Mouse (Mus musculus) kidney, embryonic 15.5 days (tissue): ENCODE results near the gene Abca4. TPM values are rescaled to one million over a fixed set of nuclear protein-coding genes. Genes with fewer than 3 reads are reported as not detected.

Experiments used
- ATAC-seq: fragments of 200-750 bp; cut with Nextera tagmentation; replicated peaks from 2 replicates; pipeline ENCODE4 v1.8.0; 2017; ENCODE audit warnings: moderate TSS enrichment; ENCODE audit not compliant: low FRiP score
- H3K27ac ChIP-seq: fragments of 300-500 bp; sonication (generic); 2 replicates; pipeline ENCODE4 v1.5.1; 2015; ENCODE audit warnings: mild to moderate bottlenecking, inconsistent platforms
- H3K27me3 ChIP-seq: fragments of 300-500 bp; sonication (generic); 2 replicates; pipeline ENCODE4 v1.6.1; 2015; ENCODE audit warnings: inconsistent platforms
- H3K36me3 ChIP-seq: fragments of 300-500 bp; sonication (generic); 2 replicates; pipeline ENCODE4 v1.6.1; 2015; ENCODE audit warnings: inconsistent platforms
- H3K4me1 ChIP-seq: fragments of 300-500 bp; sonication (generic); 2 replicates; pipeline ENCODE4 v1.6.1; 2015; ENCODE audit warnings: inconsistent platforms
- H3K4me2 ChIP-seq: fragments of 300-500 bp; sonication (generic); 2 replicates; pipeline ENCODE4 v1.6.1; 2015; ENCODE audit warnings: moderate library complexity, mild to moderate bottlenecking, inconsistent platforms
- H3K4me3 ChIP-seq: fragments of 300-500 bp; sonication (generic); replicated peaks from 2 replicates; pipeline ENCODE4 v1.5.1; 2015; ENCODE audit warnings: mild to moderate bottlenecking, inconsistent platforms
- H3K9ac ChIP-seq: fragments of 300-500 bp; sonication (generic); 2 replicates; pipeline ENCODE4 v1.6.1; 2015; ENCODE audit warnings: mild to moderate bottlenecking, inconsistent platforms
- H3K9me3 ChIP-seq: fragments of 300-500 bp; sonication (generic); replicated peaks from 2 replicates; pipeline ENCODE4 v1.6.1; 2016; ENCODE audit warnings: inconsistent platforms
- WGBS: fragments of 180-500 bp; shearing (Covaris S2); methylation state at CpG from one replicate; pipeline ENCODE4 v1.1.7; 2015; ENCODE audit warnings: mixed read lengths; 5-methylcytosine and 5-hydroxymethylcytosine counted together
- polyA plus RNA-seq: library from polyadenylated mRNA; unstranded; fragments of >200 nt; fragmentation: Nextera tagmentation; extraction: Ambion mirVana; gene quantifications from 2 replicates; pipeline ENCODE4 v1.2.1, GENCODE M21; 2015

The Abca4 gene
- polyA plus RNA-seq, 1 experiment from 2014 or later: 0.70 TPM

- Histone ChIP-seq H3K36me3 (no peaks in the 10 kb centered on the region), H3K9ac (no peak overlapping the region), H3K9me3 (no peaks in the 10 kb centered on the region), H3K4me2 (no peak overlapping the region), H3K27me3 (no peaks in the 10 kb centered on the region), H3K4me3 (no peak overlapping the region), H3K27ac (peak overlapping the region; percentile 56; the same call in 1 of the 2 replicates), H3K4me1 (peaks cover 14% of the 10 kb centered on the region)
- no peak for ATAC-seq
- 79% methylated on average over 2 of the region's 2 CpGs for WGBS
Observed at GRCm38 (mm10) chr3:122198532-122198931, 154.3 kb downstream of the Abca4 start.

GRCm38 (mm10) chr3:122198966-122199381, 154.7 kb downstream of the Abca4 start:
- Histone ChIP-seq H3K4me3 (no peak overlapping the region), H3K9me3 (no peaks in the 10 kb centered on the region), H3K4me2 (no peak overlapping the region), H3K9ac (no peak overlapping the region), H3K4me1 (peaks cover 14% of the 10 kb centered on the region), H3K36me3 (no peaks in the 10 kb centered on the region), H3K27me3 (no peaks in the 10 kb centered on the region), H3K27ac (peak overlapping the region; percentile 56; the same call in 1 of the 2 replicates)
- WGBS: 64% methylated on average over 8 of the region's 8 CpGs
- ATAC-seq: peak; percentile 52

GRCm38 (mm10) chr3:122199600-122199999, 155.4 kb downstream of the Abca4 start:
- Histone ChIP-seq H3K4me3 (no peak overlapping the region), H3K27me3 (no peaks in the 10 kb centered on the region), H3K36me3 (no peaks in the 10 kb centered on the region), H3K9me3 (no peaks in the 10 kb centered on the region), H3K9ac (no peak overlapping the region), H3K27ac (no peak overlapping the region), H3K4me2 (no peak overlapping the region), H3K4me1 (peaks cover 14% of the 10 kb centered on the region)
- ATAC-seq: no peak
- WGBS: 79% methylated on average over 4 of the region's 4 CpGs

GRCm38 (mm10) chr3:122200017-122200416, 155.8 kb downstream of the Abca4 start:
- Histone ChIP-seq H3K4me2 (no peak overlapping the region), H3K4me3 (no peak overlapping the region), H3K27me3 (no peaks in the 10 kb centered on the region), H3K9ac (no peak overlapping the region), H3K27ac (no peak overlapping the region), H3K36me3 (no peaks in the 10 kb centered on the region), H3K9me3 (no peaks in the 10 kb centered on the region), H3K4me1 (peaks cover 14% of the 10 kb centered on the region)
- no peak for ATAC-seq
- WGBS: 76% methylated on average over 5 of the region's 5 CpGs

- no peaks in the 10 kb centered on the region for H3K27me3 ChIP-seq
- H3K4me1 ChIP-seq: peaks cover 14% of the 10 kb centered on the region
- 44% methylated on average over 5 of the region's 5 CpGs for WGBS
- H3K9me3 ChIP-seq: no peaks in the 10 kb centered on the region
- ATAC-seq: no peak
- H3K4me2 ChIP-seq: no peak overlapping the region
- no peak overlapping the region for H3K9ac ChIP-seq
- H3K27ac ChIP-seq: no peak overlapping the region
- H3K4me3 ChIP-seq: no peak overlapping the region
- no peaks in the 10 kb centered on the region for H3K36me3 ChIP-seq
Observed at GRCm38 (mm10) chr3:122200447-122200846, 156.2 kb downstream of the Abca4 start.

- 38% methylated on average over 5 of the region's 5 CpGs for WGBS
- Histone ChIP-seq H3K9ac (no peak overlapping the region), H3K27ac (peak overlapping the region; percentile 62), H3K4me1 (peaks cover 25% of the 10 kb centered on the region), H3K36me3 (no peaks in the 10 kb centered on the region), H3K4me2 (no peak overlapping the region), H3K9me3 (no peaks in the 10 kb centered on the region), H3K27me3 (no peaks in the 10 kb centered on the region), H3K4me3 (no peak overlapping the region)
- ATAC-seq: no peak
Observed at GRCm38 (mm10) chr3:122202307-122202732, 158.1 kb downstream of the Abca4 start.

GRCm38 (mm10) chr3:122203675-122204329, 159.6 kb downstream of the Abca4 start:
- no peak overlapping the region for H3K4me2 ChIP-seq
- peaks cover 30% of the 10 kb centered on the region for H3K4me1 ChIP-seq
- WGBS: 65% methylated on average over 9 of the region's 9 CpGs
- no peak overlapping the region for H3K4me3 ChIP-seq
- H3K9me3 ChIP-seq: no peaks in the 10 kb centered on the region
- no peak overlapping the region for H3K27ac ChIP-seq
- ATAC-seq: no peak
- H3K9ac ChIP-seq: no peak overlapping the region
- no peaks in the 10 kb centered on the region for H3K36me3 ChIP-seq
- H3K27me3 ChIP-seq: no peaks in the 10 kb centered on the region

- Histone ChIP-seq H3K4me1 (peaks cover 34% of the 10 kb centered on the region), H3K27me3 (no peaks in the 10 kb centered on the region), H3K36me3 (no peaks in the 10 kb centered on the region), H3K4me2 (peak overlapping the region; percentile 13), H3K9me3 (no peaks in the 10 kb centered on the region), H3K9ac (no peak overlapping the region), H3K4me3 (no peak overlapping the region), H3K27ac (peak overlapping the region; percentile 79)
- no peak for ATAC-seq
- 63% methylated on average over 6 of the region's 6 CpGs for WGBS
Observed at GRCm38 (mm10) chr3:122205753-122206152, 161.5 kb downstream of the Abca4 start.

- Histone ChIP-seq H3K27me3 (no peaks in the 10 kb centered on the region), H3K4me3 (no peak overlapping the region), H3K9me3 (no peaks in the 10 kb centered on the region), H3K4me1 (peaks cover 39% of the 10 kb centered on the region), H3K4me2 (peak overlapping the region; percentile 13), H3K27ac (peak overlapping the region; percentile 79), H3K36me3 (no peaks in the 10 kb centered on the region), H3K9ac (no peak overlapping the region)
- WGBS: 38% methylated on average over 8 of the region's 8 CpGs
- peak; percentile 78 for ATAC-seq
Observed at GRCm38 (mm10) chr3:122206279-122207070, 162.2 kb downstream of the Abca4 start.

- no peaks in the 10 kb centered on the region for H3K9me3 ChIP-seq
Observed at GRCm38 (mm10) chr3:122207766-122208165, 163.5 kb downstream of the Abca4 start.

GRCm38 (mm10) chr3:122208296-122209225, 164.3 kb downstream of the Abca4 start:
- Histone ChIP-seq H3K4me3 (no peak overlapping the region), H3K27ac (peak overlapping the region; percentile 85), H3K9ac (no peak overlapping the region), H3K4me2 (no peak overlapping the region), H3K4me1 (peaks cover 29% of the 10 kb centered on the region), H3K36me3 (no peaks in the 10 kb centered on the region), H3K9me3 (no peaks in the 10 kb centered on the region), H3K27me3 (no peaks in the 10 kb centered on the region)
- no peak for ATAC-seq
- WGBS: 78% methylated on average over 15 of the region's 15 CpGs

More at GRCm38 (mm10) chr3:122207766-122208165, 163.5 kb downstream of the Abca4 start:
- peaks cover 30% of the 10 kb centered on the region for H3K4me1 ChIP-seq
- no peak overlapping the region for H3K9ac ChIP-seq
- no peak overlapping the region for H3K4me3 ChIP-seq
- 84% methylated on average over 6 of the region's 6 CpGs for WGBS
- H3K27me3 ChIP-seq: no peaks in the 10 kb centered on the region
- no peak for ATAC-seq
- H3K4me2 ChIP-seq: no peak overlapping the region
- H3K27ac ChIP-seq: 0 out of 2 replicates have a peak overlapping the region, but pooled peaks have one; percentile 24
- H3K36me3 ChIP-seq: no peaks in the 10 kb centered on the region
